Mouse (Mus musculus) olfactory bulb, adult 2 months (tissue): ENCODE data around the gene Galnt12. TPM values are rescaled to one million over a fixed set of nuclear protein-coding genes. Genes with fewer than 3 reads are reported as not detected.

ENCODE experiments used
- H3K27ac ChIP-seq: fragments of 200-500 bp; 2 replicates; pipeline ENCODE4 v1.5.1; 2012; ENCODE audit warnings: low read depth, low read length; ENCODE audit not compliant: insufficient read depth
- H3K4me1 ChIP-seq: fragments of 200-500 bp; 2 replicates; pipeline ENCODE4 v1.6.1; 2012; ENCODE audit warnings: low read length; ENCODE audit not compliant: control insufficient read depth, insufficient read depth
- H3K4me3 ChIP-seq: fragments of 200-500 bp; 2 replicates; pipeline ENCODE4 v1.5.1; 2012; ENCODE audit warnings: mild to moderate bottlenecking, low read depth, low read length, moderate library complexity; ENCODE audit not compliant: insufficient read depth
- CTCF ChIP-seq: fragments of 200-500 bp; IDR thresholded peaks from 2 replicates; pipeline ENCODE4 v1.5.1; 2012; ENCODE audit warnings: low read depth, mild to moderate bottlenecking, low read length, moderate library complexity; ENCODE audit not compliant: insufficient read depth
- POLR2A ChIP-seq: fragments of 200-500 bp; IDR thresholded peaks from 2 replicates; pipeline ENCODE4 v1.6.1; 2012; ENCODE audit warnings: mild to moderate bottlenecking, low read depth, low read length, moderate library complexity; ENCODE audit not compliant: insufficient read depth
- WGBS: fragments of 180-500 bp; shearing (Covaris S2); methylation state at CpG from one replicate; pipeline ENCODE4 v1.1.7; 2018; 5-methylcytosine and 5-hydroxymethylcytosine counted together
- polyA plus RNA-seq: library from polyadenylated mRNA; stranded (reverse); fragments of >200 nt; gene quantifications from 2 replicates; pipeline ENCODE4 v1.2.4, GENCODE M21; 2012; ENCODE audit warnings: low replicate concordance; ENCODE audit not compliant: missing spikeins, insufficient read depth, insufficient read length

Galnt12 gene
- polyA plus RNA-seq, 1 experiment: not detected

DNA sequence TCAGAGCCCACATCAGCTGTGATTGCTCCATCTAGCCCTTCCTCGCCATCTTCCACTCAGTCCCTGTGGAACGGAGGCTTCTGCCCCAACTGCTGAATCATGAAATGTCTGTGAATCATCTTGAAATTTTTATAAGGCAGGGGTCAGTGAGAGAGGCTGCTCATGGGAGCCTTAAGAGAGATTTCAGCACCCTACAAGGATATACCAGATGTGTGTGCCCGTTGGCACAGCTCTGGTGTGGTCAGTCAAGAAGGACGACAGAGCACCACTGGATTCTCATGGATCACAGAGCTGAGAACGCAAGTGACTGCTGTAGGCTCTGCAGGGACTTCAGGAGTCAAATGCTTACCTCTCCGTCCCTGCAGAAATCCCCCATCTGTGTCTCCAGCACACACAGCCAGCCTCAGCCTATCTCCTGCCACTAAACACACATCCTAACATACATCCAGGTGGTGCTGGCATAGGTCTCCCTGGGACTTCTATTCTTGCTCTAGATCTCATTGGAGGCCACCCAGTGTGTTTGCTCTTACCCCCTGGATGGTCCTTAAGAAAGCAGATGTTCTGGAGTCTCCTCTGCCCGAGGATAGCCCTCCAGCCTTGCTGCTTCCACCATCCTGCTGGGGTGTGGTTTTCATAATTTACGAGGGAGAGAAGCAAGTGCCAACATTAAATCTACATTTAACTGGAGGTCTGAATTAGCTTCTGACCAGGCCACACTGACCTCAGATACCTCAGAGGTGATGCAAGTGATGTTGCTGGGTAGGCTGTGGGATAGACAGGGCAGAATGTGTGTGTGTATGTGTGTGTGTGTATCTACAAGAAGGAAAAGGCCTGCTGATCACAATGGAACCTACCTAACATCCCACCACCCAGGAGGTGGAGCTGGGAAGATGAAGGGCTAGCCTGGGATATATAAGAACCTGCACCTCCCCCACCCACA is 38.7 kb downstream of the Galnt12 start:
- no peak for TF ChIP-seq POLR2A
- no peak for TF ChIP-seq CTCF
- no peaks in the 10 kb centered on the region for H3K4me1 ChIP-seq
- WGBS: 91% methylated on average over 8 of the region's 8 CpGs

DNA sequence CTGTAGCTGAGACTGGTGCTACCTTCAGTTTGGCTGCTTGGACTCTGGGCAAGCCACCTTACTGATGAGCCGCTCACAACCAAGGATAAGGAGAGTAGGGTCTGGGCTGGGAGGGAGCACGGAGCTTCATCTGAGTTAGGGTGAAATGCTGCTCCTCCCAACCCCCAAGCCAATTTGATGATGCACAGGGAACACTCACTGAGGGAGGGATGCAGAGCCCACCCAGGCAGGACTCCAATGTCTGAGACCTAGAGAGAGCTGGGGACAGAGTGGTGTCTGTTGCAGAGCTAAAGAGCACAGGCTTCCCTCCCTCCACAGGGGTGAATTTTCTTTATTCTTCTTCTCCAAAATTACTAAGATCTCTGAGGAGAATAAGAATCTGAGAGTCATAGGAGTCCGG is 40.2 kb downstream of the Galnt12 start:
- H3K4me3 ChIP-seq: no peak overlapping the region
- 80% methylated on average over 3 of the region's 3 CpGs for WGBS
- no peaks in the 10 kb centered on the region for H3K4me1 ChIP-seq
- no peak for TF ChIP-seq POLR2A
- no peak for TF ChIP-seq CTCF
- no peak overlapping the region for H3K27ac ChIP-seq

More for the DNA sequence above, 38.7 kb downstream of the Galnt12 start:
- Histone ChIP-seq H3K27ac (no peak overlapping the region), H3K4me3 (no peak overlapping the region)

DNA sequence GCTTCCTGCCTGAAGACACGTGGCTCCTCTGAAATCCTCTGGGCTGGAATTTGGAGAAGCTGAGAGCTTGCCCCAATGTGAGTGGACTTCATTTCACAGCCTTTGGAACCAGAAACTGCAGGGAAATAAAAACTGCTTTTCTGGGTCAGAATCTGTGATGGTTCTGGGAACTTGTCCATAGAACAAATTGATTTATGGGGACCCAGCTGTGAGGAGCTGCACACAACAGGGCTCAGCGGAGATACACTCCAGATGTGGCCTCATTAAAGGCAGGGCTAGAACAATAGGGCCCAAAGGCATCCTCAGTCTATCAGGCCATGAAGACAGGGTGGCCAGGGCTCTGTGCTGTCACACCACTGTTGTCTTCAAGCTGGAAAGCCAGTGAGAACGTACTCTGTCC is 40.7 kb downstream of the Galnt12 start:
- Histone ChIP-seq H3K4me1 (no peaks in the 10 kb centered on the region), H3K27ac (no peak overlapping the region), H3K4me3 (no peak overlapping the region)
- TF ChIP-seq POLR2A (no peak), CTCF (no peak)
- 82% methylated on average over 3 of the region's 3 CpGs for WGBS

DNA sequence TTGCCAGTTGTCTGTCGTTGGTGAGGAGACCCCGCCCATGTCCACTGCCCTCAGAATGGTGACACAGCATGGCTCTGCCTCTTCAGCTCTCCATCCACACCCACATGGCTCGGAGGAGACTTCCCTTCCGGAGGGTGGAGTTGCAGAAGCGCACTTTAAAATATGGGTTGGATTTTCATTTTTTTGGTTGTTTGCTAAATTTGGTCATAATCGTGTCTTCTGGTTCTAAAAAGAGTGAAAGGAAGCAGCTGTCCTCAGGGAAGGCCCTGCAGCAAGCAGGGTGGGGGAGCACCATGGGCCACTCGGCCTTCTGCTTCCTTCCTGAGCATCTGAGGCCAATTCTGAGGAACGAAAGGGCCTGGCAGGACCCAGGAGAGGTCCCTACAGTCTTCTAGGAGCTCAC is 45.0 kb downstream of the Galnt12 start:
- 85% methylated on average over 8 of the region's 8 CpGs for WGBS

DNA sequence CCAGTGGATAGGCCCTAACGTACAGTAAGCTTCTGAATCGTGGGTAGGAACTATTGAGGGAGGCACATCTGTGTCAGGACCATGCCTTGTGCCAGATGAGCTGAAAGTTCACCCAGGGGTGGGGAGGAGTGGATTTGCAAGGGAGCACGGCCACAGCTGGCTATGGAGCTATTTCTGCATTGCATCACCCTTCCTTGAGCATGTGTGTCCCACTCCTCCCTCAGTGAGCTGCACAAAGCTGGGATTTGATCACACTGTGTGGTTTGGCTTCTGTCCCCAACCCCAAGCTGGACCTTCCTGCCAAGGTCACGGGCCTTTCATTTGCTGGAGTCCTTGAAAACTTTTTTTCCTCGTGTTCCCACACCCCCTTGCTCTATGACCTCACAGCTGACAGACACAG is 45.8 kb downstream of the Galnt12 start:
- no peaks in the 10 kb centered on the region; the same call in 1 of the 2 replicates for H3K4me1 ChIP-seq
- H3K4me3 ChIP-seq: no peak overlapping the region
- TF ChIP-seq CTCF (no peak), POLR2A (no peak)
- WGBS: 81% methylated on average over 5 of the region's 5 CpGs
- no peak overlapping the region for H3K27ac ChIP-seq

More for the DNA sequence above, 45.0 kb downstream of the Galnt12 start:
- TF ChIP-seq POLR2A: no peak
- Histone ChIP-seq H3K4me1 (no peaks in the 10 kb centered on the region; the same call in 1 of the 2 replicates), H3K4me3 (no peak overlapping the region), H3K27ac (no peak overlapping the region)

DNA sequence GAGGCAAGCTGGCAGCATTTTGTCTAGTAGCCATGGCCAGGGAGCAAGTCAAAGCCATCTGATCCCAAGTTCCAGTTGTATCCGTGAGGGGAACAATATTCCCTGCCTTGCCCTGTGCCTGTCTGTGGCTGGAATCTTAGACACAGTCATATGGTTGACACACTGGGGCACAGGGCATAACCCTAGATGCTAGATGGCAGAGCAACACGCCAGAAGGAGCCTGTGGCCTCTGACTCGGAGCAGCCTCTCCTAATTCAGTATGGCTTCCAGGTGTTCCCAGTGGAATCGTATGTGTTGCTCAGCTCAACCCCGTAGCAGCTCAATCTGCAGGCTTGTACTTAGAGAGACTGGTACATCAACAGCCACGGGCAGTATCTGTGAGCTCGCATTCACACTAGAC is 46.7 kb downstream of the Galnt12 start:
- Histone ChIP-seq H3K4me1 (no peaks in the 10 kb centered on the region; the same call in 1 of the 2 replicates), H3K27ac (no peak overlapping the region), H3K4me3 (no peak overlapping the region)
- WGBS: 91% methylated on average over 7 of the region's 7 CpGs
- TF ChIP-seq CTCF: no peak
- TF ChIP-seq POLR2A: no peak

DNA sequence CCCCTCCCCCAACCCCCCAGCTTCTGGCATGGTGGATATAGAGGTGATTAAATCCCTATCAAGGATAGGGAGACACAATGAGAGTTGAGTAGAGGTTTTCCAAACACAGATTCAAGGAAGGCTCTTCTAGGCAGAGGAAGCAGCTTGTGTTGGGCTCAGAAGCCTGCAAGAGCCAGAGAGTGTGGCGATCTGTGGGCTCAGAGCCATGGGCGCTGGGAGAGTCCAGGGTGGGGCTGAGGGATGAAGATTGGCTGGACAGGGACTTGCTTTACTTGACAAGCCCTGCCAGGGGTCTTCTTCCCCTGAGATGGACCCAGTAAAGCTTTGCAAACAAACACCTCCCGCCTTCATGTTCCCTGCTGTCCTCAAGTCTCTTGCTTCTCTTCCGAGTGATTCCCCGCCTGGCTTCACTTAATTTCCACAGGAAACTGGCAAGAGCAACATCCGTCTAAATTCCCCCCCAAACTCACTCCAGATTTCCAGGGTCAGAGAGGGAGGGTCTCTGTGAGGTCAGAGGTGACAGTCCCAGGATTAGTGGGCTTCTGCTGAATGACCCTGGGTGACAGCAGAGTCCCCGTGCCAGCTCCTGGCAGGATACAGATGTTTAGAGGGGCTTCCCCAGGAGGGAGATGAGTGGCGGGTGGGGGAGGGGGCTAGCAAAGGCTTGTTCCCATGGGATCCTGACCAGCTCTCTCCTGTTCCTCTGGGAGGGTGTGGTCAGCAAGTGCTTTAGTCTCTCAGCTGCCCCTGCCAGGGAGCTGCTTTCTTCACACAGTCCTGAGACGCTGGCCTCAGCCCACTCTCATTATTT is 47.5 kb downstream of the Galnt12 start:
- no peak overlapping the region for H3K4me3 ChIP-seq
- H3K4me1 ChIP-seq: no peaks in the 10 kb centered on the region; the same call in 1 of the 2 replicates
- 65% methylated on average over 9 of the region's 9 CpGs for WGBS
- TF ChIP-seq POLR2A: no peak
- TF ChIP-seq CTCF: no peak
- no peak overlapping the region for H3K27ac ChIP-seq

DNA sequence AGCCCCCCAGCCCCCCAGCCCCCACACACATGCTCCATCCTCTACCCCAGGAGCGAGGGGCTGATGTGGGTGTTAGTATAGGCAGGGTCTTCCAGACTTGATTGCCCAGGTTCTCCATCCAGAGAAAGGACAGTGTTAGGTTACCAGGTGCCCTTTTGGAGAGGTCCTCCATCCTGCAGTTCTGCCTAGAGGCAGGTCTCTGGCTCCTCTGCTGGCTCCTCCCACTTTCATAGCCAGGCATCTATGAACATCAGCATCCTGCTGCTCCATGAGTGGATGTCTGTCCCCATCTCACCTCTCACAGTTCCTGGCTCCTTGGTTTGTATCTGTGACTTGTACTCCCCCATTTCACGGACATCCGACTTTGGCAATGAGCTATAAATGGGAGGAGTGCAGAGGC is 48.6 kb downstream of the Galnt12 start:
- 93% methylated on average over 3 of the region's 3 CpGs for WGBS
- TF ChIP-seq POLR2A (no peak), CTCF (no peak)
- H3K4me3 ChIP-seq: no peak overlapping the region
- no peak overlapping the region for H3K27ac ChIP-seq
- no peaks in the 10 kb centered on the region; the same call in 1 of the 2 replicates for H3K4me1 ChIP-seq
